Mouse (Mus musculus): ENCODE results near the gene Gm28044.
"Not testable (repeated sequence)": the region's sequence is repeated elsewhere in the genome, so short reads cannot be mapped to it uniquely, and the experiment has no call there.

GRCm38 (mm10) chr13:67269383-67270065, 90.8 kb downstream of the Gm28044 start:
- not testable (repeated sequence) for TF ChIP-seq POLR2A (IDR thresholded peaks at IDR 0.05; ENCODE audit: low read depth, low read length); CTCF (IDR thresholded peaks at IDR 0.05; ENCODE audit: extremely low read depth, insufficient read depth, insufficient read length, insufficient replicate concordance)
